Mouse (Mus musculus): ENCODE data around the gene Mcmbp.
"Not testable (repeated sequence)": the region's sequence is repeated elsewhere in the genome, so short reads cannot be mapped to it uniquely, and the experiment has no call there.

Mcmbp gene

GRCm38 (mm10) chr7:128705735-128706134, 34.6 kb downstream of the Mcmbp start:
- peak; percentile 63 for DNase-seq

GRCm38 (mm10) chr7:128699959-128700358, 40.3 kb downstream of the Mcmbp start:
- not testable (repeated sequence) for DNase-seq

- no peak for DNase-seq
Measured at GRCm38 (mm10) chr7:128694848-128695247, 45.4 kb downstream of the Mcmbp start.

GRCm38 (mm10) chr7:128692163-128692562, 48.1 kb downstream of the Mcmbp start:
- DNase-seq = no peak

GRCm38 (mm10) chr7:128690796-128691195, 49.5 kb downstream of the Mcmbp start:
- no peak for DNase-seq

- peak; percentile 91 for DNase-seq
Measured at GRCm38 (mm10) chr7:128690070-128690469, 50.2 kb downstream of the Mcmbp start.

GRCm38 (mm10) chr7:128689347-128689746, 50.9 kb downstream of the Mcmbp start:
- DNase-seq = no peak

- DNase-seq = peak; percentile 88
Measured at GRCm38 (mm10) chr7:128687821-128688564, 52.3 kb downstream of the Mcmbp start.

- DNase-seq = no peak
Measured at GRCm38 (mm10) chr7:128678546-128678945, 61.7 kb downstream of the Mcmbp start.

- DNase-seq = no peak
Measured at GRCm38 (mm10) chr7:128672408-128673010, 67.8 kb downstream of the Mcmbp start.

GRCm38 (mm10) chr7:128671952-128672351, 68.3 kb downstream of the Mcmbp start:
- no peak for DNase-seq

GRCm38 (mm10) chr7:128668831-128669230, 71.5 kb downstream of the Mcmbp start:
- DNase-seq = no peak

- no peak for DNase-seq
Measured at GRCm38 (mm10) chr7:128667788-128668187, 72.5 kb downstream of the Mcmbp start.

GRCm38 (mm10) chr7:128664861-128665377, 75.4 kb downstream of the Mcmbp start:
- DNase-seq = no peak

GRCm38 (mm10) chr7:128663906-128664305, 76.4 kb downstream of the Mcmbp start:
- no peak for DNase-seq

GRCm38 (mm10) chr7:128656970-128657369, 83.3 kb downstream of the Mcmbp start:
- no peak for DNase-seq

Data from thymus, postnatal 14 days (tissue).